Mouse (Mus musculus) regulatory T cell (primary cell): ENCODE data around the gene Ltbp4.

Source experiments
- in situ Hi-C: fragments of 300-600 bp; cut with MboI, MseI; formaldehyde crosslinking; loops from one replicate; pipeline ENCODE4 v1.15.1; 2025; ENCODE audit warnings: high pct_unique_total_duplicates

The Ltbp4 gene

GRCm38 (mm10) chr7:27264761-27265160 is 72.7 kb downstream of the Ltbp4 start:
- in situ Hi-C loops: no loop called here

GRCm38 (mm10) chr7:27261888-27262287 is 75.6 kb downstream of the Ltbp4 start:
- in situ Hi-C loops: no loop called here

GRCm38 (mm10) chr7:27260856-27261255 is 76.6 kb downstream of the Ltbp4 start:
- in situ Hi-C loops: no loop called here

GRCm38 (mm10) chr7:27259771-27260170 is 77.7 kb downstream of the Ltbp4 start:
- in situ Hi-C loops: no loop called here

- in situ Hi-C loops: no loop called here
Observed at GRCm38 (mm10) chr7:27259271-27259721, 78.2 kb downstream of the Ltbp4 start.

- in situ Hi-C loops: no loop called here
Observed at GRCm38 (mm10) chr7:27258205-27258899, 79.1 kb downstream of the Ltbp4 start, which contains the start of gene Numbl. Gene Numbl (plus strand): TSS chr7:27258433.

- in situ Hi-C loops: no loop called here
Observed at GRCm38 (mm10) chr7:27257852-27258204, 79.7 kb downstream of the Ltbp4 start.

GRCm38 (mm10) chr7:27257046-27257851 is 80.2 kb downstream of the Ltbp4 start:
- in situ Hi-C loops: no loop called here

GRCm38 (mm10) chr7:27255721-27256120 is 81.8 kb downstream of the Ltbp4 start:
- in situ Hi-C loops: no loop called here
